Mouse (Mus musculus) NIH3T3 (cell line): ENCODE measurements around the gene Sfr1.

Experiments
- DNase-seq: peaks from one replicate; pipeline ENCODE4 v3.0.0-alpha.2; 2012; ENCODE audit warnings: low read depth

Gene Sfr1

GRCm38 (mm10) chr19:47731071-47731881 lies at the start of gene Sfr1:
Gene Sfr1, plus strand, starts transcription at chr19:47731682.
- peak; percentile 100 for DNase-seq

GRCm38 (mm10) chr19:47689592-47689991 lies 41.9 kb upstream of the Sfr1 start:
- DNase-seq, result no peak

- DNase-seq, result no peak
Measured at GRCm38 (mm10) chr19:47691994-47692393, 39.5 kb upstream of the Sfr1 start, which contains the start of gene Col17a1. Gene Col17a1, minus strand, starts transcription at chr19:47692094.

GRCm38 (mm10) chr19:47695725-47696124 lies 35.8 kb upstream of the Sfr1 start:
- no peak for DNase-seq

GRCm38 (mm10) chr19:47696411-47696810 lies 35.1 kb upstream of the Sfr1 start:
- DNase-seq, result no peak

GRCm38 (mm10) chr19:47697067-47697466 lies 34.4 kb upstream of the Sfr1 start:
- no peak for DNase-seq

- DNase-seq, result peak; percentile 69
Measured at GRCm38 (mm10) chr19:47698266-47698665, 33.2 kb upstream of the Sfr1 start.

- DNase-seq, result peak; percentile 95
Measured at GRCm38 (mm10) chr19:47699743-47700142, 31.7 kb upstream of the Sfr1 start.

GRCm38 (mm10) chr19:47700509-47700908 lies 31.0 kb upstream of the Sfr1 start:
- DNase-seq, result no peak

GRCm38 (mm10) chr19:47705080-47705771 lies 26.3 kb upstream of the Sfr1 start:
- no peak for DNase-seq

- no peak for DNase-seq
Measured at GRCm38 (mm10) chr19:47705772-47706309, 25.6 kb upstream of the Sfr1 start.

GRCm38 (mm10) chr19:47710376-47710775 lies 21.1 kb upstream of the Sfr1 start:
- peak; percentile 89 for DNase-seq

- peak; percentile 75 for DNase-seq
Measured at GRCm38 (mm10) chr19:47713457-47713856, 18.0 kb upstream of the Sfr1 start.

- no peak for DNase-seq
Measured at GRCm38 (mm10) chr19:47716144-47716543, 15.3 kb upstream of the Sfr1 start.

GRCm38 (mm10) chr19:47719147-47719546 lies 12.3 kb upstream of the Sfr1 start:
- no peak for DNase-seq

- no peak for DNase-seq
Measured at GRCm38 (mm10) chr19:47722471-47722870, 9.0 kb upstream of the Sfr1 start.

GRCm38 (mm10) chr19:47724903-47725302 lies 6.6 kb upstream of the Sfr1 start:
- no peak for DNase-seq

GRCm38 (mm10) chr19:47725643-47726140 lies 5.8 kb upstream of the Sfr1 start:
- DNase-seq, result no peak

GRCm38 (mm10) chr19:47730691-47731070 lies 801 bp upstream of the Sfr1 start:
- DNase-seq, result peak; percentile 93

- DNase-seq, result peak; percentile 86
Measured at GRCm38 (mm10) chr19:47731931-47732330, 449 bp downstream of the Sfr1 start.

- no peak for DNase-seq
Measured at GRCm38 (mm10) chr19:47747072-47747471, 15.6 kb downstream of the Sfr1 start.

- no peak for DNase-seq
Measured at GRCm38 (mm10) chr19:47748950-47749349, 17.5 kb downstream of the Sfr1 start.

- DNase-seq, result no peak
Measured at GRCm38 (mm10) chr19:47750391-47750790, 18.9 kb downstream of the Sfr1 start.
